Mouse (Mus musculus) spleen, adult 2 months (tissue): ENCODE results near the gene Abr. TPM values are rescaled to one million over a fixed set of nuclear protein-coding genes. Genes with fewer than 3 reads are reported as not detected.

Experiments
- DNase-seq, 2 experiments: peaks; one replicate each; pipeline versions ENCODE4 v3.0.0 to v3.0.0-alpha.2; 2012 to 2021; ENCODE audit warnings: low spot score in 2 of 2, low read depth in 1 of 2
- H3K27ac ChIP-seq: fragments of 200-500 bp; 2 replicates; pipeline ENCODE4 v1.5.1; 2012; ENCODE audit warnings: low read length, inconsistent platforms; ENCODE audit not compliant: insufficient read depth
- H3K27me3 ChIP-seq: fragments of 200-500 bp; 2 replicates; pipeline ENCODE4 v1.6.1; 2012; ENCODE audit warnings: mild to moderate bottlenecking, moderate library complexity, low read length, inconsistent platforms; ENCODE audit not compliant: control insufficient read depth, insufficient read depth
- H3K36me3 ChIP-seq: fragments of 200-500 bp; 2 replicates; pipeline ENCODE4 v1.6.1; 2012; ENCODE audit warnings: mild to moderate bottlenecking, low read length, inconsistent platforms; ENCODE audit not compliant: control insufficient read depth, insufficient read depth
- H3K4me1 ChIP-seq: fragments of 200-500 bp; 2 replicates; pipeline ENCODE4 v1.6.1; 2011; ENCODE audit warnings: inconsistent platforms; ENCODE audit not compliant: control insufficient read depth, insufficient read depth, insufficient read length
- H3K4me3 ChIP-seq: fragments of 200-500 bp; 2 replicates; pipeline ENCODE4 v1.5.1; 2011; ENCODE audit warnings: mild to moderate bottlenecking, inconsistent platforms; ENCODE audit not compliant: insufficient read depth, insufficient read length; ENCODE audit errors: extremely low read depth
- CTCF ChIP-seq: fragments of 200-500 bp; IDR thresholded peaks from 2 replicates; pipeline ENCODE4 v1.5.1; 2011; ENCODE audit warnings: mild to moderate bottlenecking, inconsistent platforms; ENCODE audit not compliant: insufficient read depth, insufficient read length, insufficient replicate concordance; ENCODE audit errors: extremely low read depth
- POLR2A ChIP-seq: fragments of 200-500 bp; IDR thresholded peaks from 2 replicates; pipeline ENCODE4 v1.6.1; 2011; ENCODE audit warnings: low read depth, low read length, inconsistent platforms
- WGBS: fragments of 180-500 bp; shearing (Covaris S2); methylation state at CpG from one replicate; pipeline ENCODE4 v1.1.7; 2018; 5-methylcytosine and 5-hydroxymethylcytosine counted together
- polyA plus RNA-seq: library from polyadenylated mRNA; depleted of rRNA; stranded (reverse); fragments of >200 nt; gene quantifications from 2 replicates; pipeline ENCODE4 v1.2.3, GENCODE M21; 2012

Gene Abr
- polyA plus RNA-seq, 1 experiment = 37.2 TPM

DNA sequence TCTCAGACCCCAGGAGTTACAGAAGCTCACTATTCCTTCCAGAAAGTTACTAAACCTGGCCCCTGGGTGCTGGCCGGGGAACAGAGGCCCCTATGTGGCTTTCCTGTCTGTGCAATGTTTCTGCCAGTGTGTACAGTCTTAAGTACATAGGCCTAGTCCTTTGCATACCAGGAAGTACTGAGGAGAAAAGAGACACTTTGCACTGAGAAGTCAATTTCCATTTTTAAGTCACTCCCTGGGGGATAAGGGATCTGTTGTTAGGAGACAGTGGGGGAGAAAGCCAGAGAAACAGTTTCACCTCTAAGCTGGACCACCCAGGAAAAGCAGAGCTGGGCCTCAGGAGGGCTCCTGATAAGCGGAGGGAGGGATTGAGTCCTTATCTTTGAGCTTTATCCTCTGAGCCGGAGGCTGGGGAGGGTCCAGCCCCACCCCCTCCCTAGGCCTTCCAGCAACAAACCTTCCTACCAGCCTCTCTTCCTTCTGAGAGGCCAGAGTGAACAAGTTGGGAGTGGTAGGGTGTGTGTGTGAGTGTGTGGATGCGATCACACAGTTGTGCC is 138.9 kb downstream of the Abr start:
- no peaks in the 10 kb centered on the region for H3K27me3 ChIP-seq
- H3K27ac ChIP-seq = peak overlapping the region; percentile 66
- peaks cover 2% of the 10 kb centered on the region; the same call in 1 of the 2 replicates for H3K36me3 ChIP-seq
- TF ChIP-seq POLR2A = no peak
- TF ChIP-seq CTCF = no peak
- DNase-seq = no peak
- 47% methylated on average over 4 of the region's 4 CpGs for WGBS
- no peak overlapping the region for H3K4me3 ChIP-seq
- H3K4me1 ChIP-seq = peaks cover 37% of the 10 kb centered on the region; the same call in 1 of the 2 replicates

- WGBS = 31% methylated on average over 5 of the region's 5 CpGs
- H3K27ac ChIP-seq = peak overlapping the region; percentile 66
Measured at GRCm38 (mm10) chr11:76482697-76483096, 139.4 kb downstream of the Abr start.

GRCm38 (mm10) chr11:76482183-76482582 is 139.9 kb downstream of the Abr start:
- 27% methylated on average over 5 of the region's 5 CpGs for WGBS
- Histone ChIP-seq H3K36me3 (peaks cover 2% of the 10 kb centered on the region; the same call in 1 of the 2 replicates), H3K27ac (peak overlapping the region; percentile 68), H3K27me3 (no peaks in the 10 kb centered on the region), H3K4me1 (peaks cover 37% of the 10 kb centered on the region; the same call in 1 of the 2 replicates), H3K4me3 (no peak overlapping the region)
- peak in 1 of 2 experiments; percentile 53 for DNase-seq
- TF ChIP-seq CTCF (no peak), POLR2A (no peak)

More at GRCm38 (mm10) chr11:76482697-76483096, 139.4 kb downstream of the Abr start:
- peak in 1 of 2 experiments; percentile 9 for DNase-seq
- H3K4me3 ChIP-seq = no peak overlapping the region
- H3K4me1 ChIP-seq = peaks cover 37% of the 10 kb centered on the region; the same call in 1 of the 2 replicates
- no peaks in the 10 kb centered on the region for H3K27me3 ChIP-seq
- no peak for TF ChIP-seq POLR2A
- no peak for TF ChIP-seq CTCF
- H3K36me3 ChIP-seq = peaks cover 2% of the 10 kb centered on the region; the same call in 1 of the 2 replicates

DNA sequence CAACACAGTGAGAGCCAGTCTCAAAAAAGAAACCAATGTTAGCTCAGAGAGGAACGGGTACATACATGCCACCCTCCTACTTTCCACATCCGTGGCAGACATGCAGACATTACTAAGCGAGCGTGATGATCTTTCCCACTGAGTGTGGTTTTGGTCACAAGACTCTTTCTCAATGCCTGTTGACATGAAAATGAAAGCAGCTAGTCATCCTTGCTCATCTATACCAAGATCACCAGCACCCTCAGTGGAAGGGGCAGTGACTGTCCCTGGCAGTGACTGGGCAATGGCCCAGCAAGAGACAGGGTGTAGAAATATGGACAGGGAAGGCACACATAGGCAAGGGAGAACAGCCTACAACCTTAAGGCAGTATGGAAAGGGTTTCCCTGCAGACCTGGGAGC is 142.4 kb downstream of the Abr start:
- Histone ChIP-seq H3K27me3 (no peaks in the 10 kb centered on the region), H3K36me3 (peaks cover 3% of the 10 kb centered on the region; the same call in 1 of the 2 replicates), H3K27ac (peak overlapping the region; percentile 72), H3K4me3 (no peak overlapping the region), H3K4me1 (peaks cover 37% of the 10 kb centered on the region; the same call in 1 of the 2 replicates)
- WGBS = 16% methylated on average over 4 of the region's 4 CpGs
- TF ChIP-seq POLR2A (no peak), CTCF (no peak)
- DNase-seq = peak; percentile 37 to 59

- peaks cover 3% of the 10 kb centered on the region; the same call in 1 of the 2 replicates for H3K36me3 ChIP-seq
- H3K27ac ChIP-seq = peak overlapping the region; percentile 72
- peaks cover 37% of the 10 kb centered on the region; the same call in 1 of the 2 replicates for H3K4me1 ChIP-seq
- H3K27me3 ChIP-seq = no peaks in the 10 kb centered on the region
- no peak for TF ChIP-seq POLR2A
- no peak for TF ChIP-seq CTCF
- DNase-seq = peak in 1 of 2 experiments; percentile 31
- H3K4me3 ChIP-seq = no peak overlapping the region
- 41% methylated on average over 13 of the region's 13 CpGs for WGBS
Measured at GRCm38 (mm10) chr11:76478676-76479655, 143.1 kb downstream of the Abr start.

GRCm38 (mm10) chr11:76477095-76477525 is 145.0 kb downstream of the Abr start:
- Histone ChIP-seq H3K36me3 (peaks cover 6% of the 10 kb centered on the region), H3K27me3 (no peaks in the 10 kb centered on the region), H3K4me3 (no peak overlapping the region), H3K27ac (no peak overlapping the region), H3K4me1 (peaks cover 21% of the 10 kb centered on the region; the same call in 1 of the 2 replicates)
- DNase-seq = no peak
- 87% methylated on average over 5 of the region's 5 CpGs for WGBS
- TF ChIP-seq POLR2A = no peak
- no peak for TF ChIP-seq CTCF
